Mouse (Mus musculus) kidney, embryonic 16.5 days (tissue): ENCODE results near the gene Awat2. TPM values are rescaled to one million over a fixed set of nuclear protein-coding genes. Genes with fewer than 3 reads are reported as not detected.
"Not testable (repeated sequence)": the region's sequence is repeated elsewhere in the genome, so short reads cannot be mapped to it uniquely, and the experiment has no call there.

Experiments
- ATAC-seq: fragments of 200-750 bp; cut with Nextera tagmentation; 2 replicates; pipeline ENCODE4 v1.8.0; 2017; ENCODE audit warnings: moderate TSS enrichment; ENCODE audit not compliant: low FRiP score, low TSS enrichment
- H3K27ac ChIP-seq: fragments of 300-500 bp; sonication (generic); 2 replicates; pipeline ENCODE4 v1.5.1; 2014; ENCODE audit warnings: low read length
- H3K27me3 ChIP-seq: fragments of 300-500 bp; sonication (generic); 2 replicates; pipeline ENCODE4 v1.6.1; 2014; ENCODE audit warnings: low read length, control low read depth, mixed read lengths; ENCODE audit not compliant: insufficient read depth
- H3K36me3 ChIP-seq: fragments of 300-500 bp; sonication (generic); 2 replicates; pipeline ENCODE4 v1.6.1; 2014; ENCODE audit warnings: low read length, control low read depth, mixed read lengths; ENCODE audit not compliant: insufficient read depth
- H3K4me1 ChIP-seq: fragments of 300-500 bp; sonication (generic); 2 replicates; pipeline ENCODE4 v1.6.1; 2014; ENCODE audit warnings: low read length, control low read depth, mixed read lengths; ENCODE audit not compliant: insufficient read depth
- H3K4me2 ChIP-seq: fragments of 300-500 bp; sonication (generic); replicated peaks from 2 replicates; pipeline ENCODE4 v1.6.1; 2014; ENCODE audit warnings: low read depth, low read length
- H3K4me3 ChIP-seq: fragments of 300-500 bp; sonication (generic); 2 replicates; pipeline ENCODE4 v1.5.1; 2014; ENCODE audit warnings: mild to moderate bottlenecking, low read length
- H3K9ac ChIP-seq: fragments of 300-500 bp; sonication (generic); replicated peaks from 2 replicates; pipeline ENCODE4 v1.6.1; 2014; ENCODE audit warnings: low read length
- H3K9me3 ChIP-seq: fragments of 300-500 bp; sonication (generic); 2 replicates; pipeline ENCODE4 v1.6.1; 2016; ENCODE audit warnings: low read length, control low read depth
- WGBS: fragments of 180-500 bp; shearing (Covaris S2); extraction: QIAGEN DNeasy Blood & Tissue Kit; methylation state at CpG from one replicate; pipeline ENCODE4 v1.1.7; 2014; 5-methylcytosine and 5-hydroxymethylcytosine counted together
- polyA plus RNA-seq: library from polyadenylated mRNA; unstranded; fragments of >200 nt; fragmentation: Nextera tagmentation; extraction: Ambion mirVana; gene quantifications from 2 replicates; pipeline ENCODE4 v1.2.1, GENCODE M21; 2015

Gene Awat2
- polyA plus RNA-seq, result 0.54 and 0.71 TPM in 2 replicates

DNA sequence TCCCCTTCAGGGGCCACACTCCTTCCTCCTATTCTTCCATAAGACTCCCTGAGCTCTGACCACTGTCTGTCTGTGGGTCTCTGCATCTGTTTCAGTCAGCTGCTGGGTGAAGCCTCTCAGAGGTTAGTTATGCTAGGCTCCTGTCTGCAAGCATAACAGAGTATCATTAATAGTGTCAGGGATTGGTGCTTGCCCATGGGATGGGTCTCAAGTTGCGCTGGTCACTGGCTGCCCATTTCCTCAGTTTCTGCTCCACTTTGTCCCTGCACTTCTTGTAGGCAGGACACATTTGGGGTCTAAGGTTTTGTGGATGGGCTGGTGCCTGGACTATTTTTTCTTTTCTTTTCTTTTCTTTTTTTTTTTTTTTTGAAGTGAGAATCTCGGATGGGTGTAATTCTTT lies at the start of gene Awat2:
Gene Awat2 (minus strand): TSS at position 101 of the 400 bp plus-strand sequence.
- not testable (repeated sequence) for H3K27ac ChIP-seq, H3K4me2 ChIP-seq, H3K4me1 ChIP-seq, H3K36me3 ChIP-seq, H3K27me3 ChIP-seq, ATAC-seq, H3K9me3 ChIP-seq, H3K9ac ChIP-seq, H3K4me3 ChIP-seq
- 86% methylated on average over 2 of the region's 2 CpGs for WGBS

DNA sequence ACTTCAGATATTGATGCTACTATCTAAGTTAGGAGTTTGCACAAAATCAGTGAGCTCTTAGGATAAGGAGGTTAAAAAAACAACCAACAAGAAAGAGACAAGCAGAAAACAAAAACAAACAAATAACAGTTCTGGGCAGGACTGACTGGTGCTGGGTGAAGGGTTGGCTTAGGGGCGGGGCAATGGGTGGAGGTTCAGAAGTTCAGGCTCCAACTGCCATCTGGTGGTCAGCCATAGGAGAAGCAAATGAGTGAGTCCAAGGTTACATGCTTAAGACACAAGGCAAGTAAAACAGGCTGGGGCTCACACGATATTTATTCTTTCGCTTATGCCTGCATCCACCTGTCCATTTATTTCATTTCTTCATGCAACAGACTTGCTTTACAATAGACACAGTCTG lies 37.8 kb upstream of the Awat2 start:
- peaks cover 13% of the 10 kb centered on the region for H3K27me3 ChIP-seq
- H3K4me3 ChIP-seq, result no peak overlapping the region
- H3K9me3 ChIP-seq, result no peaks in the 10 kb centered on the region
- no peak overlapping the region for H3K4me2 ChIP-seq
- H3K27ac ChIP-seq, result no peak overlapping the region
- no peaks in the 10 kb centered on the region for H3K4me1 ChIP-seq
- H3K36me3 ChIP-seq, result no peaks in the 10 kb centered on the region
- peak; percentile 69; the same call in 1 of the 2 replicates for ATAC-seq
- H3K9ac ChIP-seq, result no peak overlapping the region
- 45% methylated on average over 3 of the region's 3 CpGs for WGBS

- whole genome bisulfite sequencing, result 75% methylated on average over 4 of the region's 4 CpGs
- H3K27me3 ChIP-seq, result peaks cover 23% of the 10 kb centered on the region
- ATAC-seq, result no peak
These were observed 33.2 kb upstream of the Awat2 start for GRCm38 (mm10) chrX:100475569-100476223.

GRCm38 (mm10) chrX:100471491-100471890 lies 29.0 kb upstream of the Awat2 start:
- no peak overlapping the region for H3K4me2 ChIP-seq
- no peak overlapping the region for H3K27ac ChIP-seq
- H3K9ac ChIP-seq, result no peak overlapping the region
- peaks cover 21% of the 10 kb centered on the region for H3K27me3 ChIP-seq
- no peaks in the 10 kb centered on the region for H3K36me3 ChIP-seq
- ATAC-seq, result no peak
- H3K9me3 ChIP-seq, result no peaks in the 10 kb centered on the region
- no peaks in the 10 kb centered on the region for H3K4me1 ChIP-seq
- H3K4me3 ChIP-seq, result no peak overlapping the region
- 80% methylated on average over 3 of the region's 3 CpGs for WGBS

More at GRCm38 (mm10) chrX:100475569-100476223, 33.2 kb upstream of the Awat2 start:
- Histone ChIP-seq H3K4me1 (no peaks in the 10 kb centered on the region), H3K4me3 (no peak overlapping the region), H3K4me2 (no peak overlapping the region), H3K27ac (no peak overlapping the region), H3K36me3 (no peaks in the 10 kb centered on the region), H3K9ac (no peak overlapping the region), H3K9me3 (no peaks in the 10 kb centered on the region)

- Histone ChIP-seq H3K9ac (no peak overlapping the region), H3K9me3 (no peaks in the 10 kb centered on the region), H3K36me3 (no peaks in the 10 kb centered on the region), H3K4me2 (no peak overlapping the region), H3K27ac (no peak overlapping the region), H3K4me3 (no peak overlapping the region), H3K4me1 (no peaks in the 10 kb centered on the region), H3K27me3 (peaks cover 14% of the 10 kb centered on the region)
- WGBS, result 59% methylated on average over 3 of the region's 3 CpGs
- no peak for ATAC-seq
These were observed 27.6 kb upstream of the Awat2 start for GRCm38 (mm10) chrX:100470126-100470525.

GRCm38 (mm10) chrX:100468047-100468446 lies 25.5 kb upstream of the Awat2 start:
- Histone ChIP-seq H3K27ac (no peak overlapping the region), H3K4me3 (no peak overlapping the region), H3K4me2 (no peak overlapping the region), H3K4me1 (no peaks in the 10 kb centered on the region), H3K9me3 (no peaks in the 10 kb centered on the region), H3K9ac (no peak overlapping the region), H3K36me3 (no peaks in the 10 kb centered on the region), H3K27me3 (peaks cover 9% of the 10 kb centered on the region)
- ATAC-seq, result no peak
- 82% methylated on average over 4 of the region's 4 CpGs for WGBS

GRCm38 (mm10) chrX:100443532-100443931 lies 1.0 kb upstream of the Awat2 start:
- no peak overlapping the region for H3K4me2 ChIP-seq
- WGBS, result 87% methylated on average over 7 of the region's 7 CpGs

DNA sequence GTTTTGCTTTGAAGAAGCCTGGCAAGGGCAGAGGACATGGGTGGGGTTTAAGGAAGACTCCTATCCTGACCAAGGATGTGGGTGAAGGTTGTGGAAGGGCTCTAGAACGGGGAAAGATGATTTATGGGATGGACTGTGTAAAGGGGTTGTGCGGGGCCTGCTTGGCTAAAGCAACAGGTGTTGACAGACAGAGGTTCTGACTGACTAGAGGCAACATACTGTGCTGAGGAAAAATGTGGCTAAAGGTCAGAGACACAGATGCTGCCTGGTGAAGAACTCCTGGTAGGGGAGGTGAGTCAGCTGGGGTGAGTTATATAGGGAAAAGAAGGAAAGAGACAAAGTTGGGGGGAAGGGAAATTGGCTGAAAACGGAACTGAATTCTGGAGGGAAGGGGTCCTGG lies 10.2 kb downstream of the Awat2 start:
- no peak overlapping the region for H3K4me3 ChIP-seq
- H3K27me3 ChIP-seq, result peaks cover 10% of the 10 kb centered on the region; the same call in 1 of the 2 replicates
- ATAC-seq, result no peak
- no peak overlapping the region for H3K27ac ChIP-seq
- H3K4me1 ChIP-seq, result no peaks in the 10 kb centered on the region
- no peaks in the 10 kb centered on the region for H3K36me3 ChIP-seq
- H3K9me3 ChIP-seq, result peaks cover 6% of the 10 kb centered on the region; the same call in 1 of the 2 replicates
- no peak overlapping the region for H3K4me2 ChIP-seq
- H3K9ac ChIP-seq, result no peak overlapping the region
- 47% methylated on average over 3 of the region's 3 CpGs for WGBS

More at GRCm38 (mm10) chrX:100443532-100443931, 1.0 kb upstream of the Awat2 start:
- Histone ChIP-seq H3K4me3 (no peak overlapping the region), H3K4me1 (no peaks in the 10 kb centered on the region), H3K27ac (no peak overlapping the region), H3K9ac (no peak overlapping the region), H3K27me3 (no peaks in the 10 kb centered on the region; the same call in 1 of the 2 replicates), H3K9me3 (no peaks in the 10 kb centered on the region), H3K36me3 (no peaks in the 10 kb centered on the region)
- no peak for ATAC-seq

GRCm38 (mm10) chrX:100428693-100429092 lies 13.8 kb downstream of the Awat2 start, which contains the start of gene Otud6a:
TSS of gene Otud6a (plus strand) at chrX:100429013.
- 89% methylated on average over 21 of the region's 21 CpGs for WGBS
- Histone ChIP-seq H3K4me3 (no peak within 1 kb of the TSS), H3K27me3 (peaks cover 7% of the 10 kb centered on the region; the same call in 1 of the 2 replicates), H3K4me2 (no peak within 1 kb of the TSS), H3K9me3 (peaks cover 6% of the 10 kb centered on the region; the same call in 1 of the 2 replicates), H3K27ac (no peak within 1 kb of the TSS), H3K4me1 (no peaks in the 10 kb centered on the region), H3K36me3 (no peaks in the 10 kb centered on the region), H3K9ac (no peak within 1 kb of the TSS)
- ATAC-seq, result no peak

- Histone ChIP-seq H3K9me3 (no peaks in the 10 kb centered on the region), H3K4me2 (no peak overlapping the region), H3K27me3 (peaks cover 2% of the 10 kb centered on the region; the same call in 1 of the 2 replicates), H3K9ac (no peak overlapping the region), H3K4me3 (no peak overlapping the region), H3K27ac (no peak overlapping the region), H3K4me1 (no peaks in the 10 kb centered on the region), H3K36me3 (no peaks in the 10 kb centered on the region)
- no peak for ATAC-seq
- WGBS, result 63% methylated on average over 1 of the region's 1 CpGs
These were observed 33.3 kb downstream of the Awat2 start for GRCm38 (mm10) chrX:100409245-100409644.
